Mouse (Mus musculus) spleen, adult 2 months (tissue): Measurements from ENCODE around the gene Rpl38.

Experiments
- CTCF ChIP-seq: fragments of 200-500 bp; IDR thresholded peaks from 2 replicates; pipeline ENCODE4 v1.5.1; 2011; ENCODE audit warnings: mild to moderate bottlenecking, inconsistent platforms; ENCODE audit not compliant: insufficient read depth, insufficient read length, insufficient replicate concordance; ENCODE audit errors: extremely low read depth
- POLR2A ChIP-seq: fragments of 200-500 bp; IDR thresholded peaks from 2 replicates; pipeline ENCODE4 v1.6.1; 2011; ENCODE audit warnings: low read depth, low read length, inconsistent platforms

GRCm38 (mm10) chr11:114683722-114684621, 15.6 kb downstream of the Rpl38 start:
- TF ChIP-seq POLR2A (no peak), CTCF (no peak)
